Mouse (Mus musculus) layer of hippocampus, postnatal 14 days (tissue): Measurements from ENCODE around the gene Klhl13. TPM values are rescaled to one million over a fixed set of nuclear protein-coding genes. Genes with fewer than 3 reads are reported as not detected.

Experiments
- DNase-seq, 2 experiments: peaks; one replicate each; pipeline ENCODE4 v3.0.0; 2021 to 2022; ENCODE audit warnings: low spot score in 2 of 2, mixed read lengths in 1 of 2
- long read RNA-seq, 2 experiments: library from polyadenylated mRNA; stranded (forward); transcript quantifications; one replicate each; pipeline ENCODE4 v2.0.0; 2021
- total RNA-seq, 2 experiments: library from RNA; stranded (reverse); gene quantifications; 2 replicates each; pipeline ENCODE4 v1.2.3; 2021

Gene Klhl13
- 10 to 100 TPM; 48.0 to 48.5 TPM for total RNA-seq
- long read RNA-seq, experiment 1, partial matches to known transcripts: 5 of 20 reads
- long read RNA-seq, experiment 1, other reads (novel, unspliced or antisense): 8 of 20 reads
- long read RNA-seq, experiment 2, partial matches to known transcripts: 1 of 23 reads
- long read RNA-seq, experiment 2, other reads (novel, unspliced or antisense): 10 of 23 reads

GRCm38 (mm10) chrX:23364514-23365381, at the start of gene Klhl13:
Gene Klhl13, minus strand, starts transcription at chrX:23365082.
- peak; percentile 11 to 13 for DNase-seq

DNA sequence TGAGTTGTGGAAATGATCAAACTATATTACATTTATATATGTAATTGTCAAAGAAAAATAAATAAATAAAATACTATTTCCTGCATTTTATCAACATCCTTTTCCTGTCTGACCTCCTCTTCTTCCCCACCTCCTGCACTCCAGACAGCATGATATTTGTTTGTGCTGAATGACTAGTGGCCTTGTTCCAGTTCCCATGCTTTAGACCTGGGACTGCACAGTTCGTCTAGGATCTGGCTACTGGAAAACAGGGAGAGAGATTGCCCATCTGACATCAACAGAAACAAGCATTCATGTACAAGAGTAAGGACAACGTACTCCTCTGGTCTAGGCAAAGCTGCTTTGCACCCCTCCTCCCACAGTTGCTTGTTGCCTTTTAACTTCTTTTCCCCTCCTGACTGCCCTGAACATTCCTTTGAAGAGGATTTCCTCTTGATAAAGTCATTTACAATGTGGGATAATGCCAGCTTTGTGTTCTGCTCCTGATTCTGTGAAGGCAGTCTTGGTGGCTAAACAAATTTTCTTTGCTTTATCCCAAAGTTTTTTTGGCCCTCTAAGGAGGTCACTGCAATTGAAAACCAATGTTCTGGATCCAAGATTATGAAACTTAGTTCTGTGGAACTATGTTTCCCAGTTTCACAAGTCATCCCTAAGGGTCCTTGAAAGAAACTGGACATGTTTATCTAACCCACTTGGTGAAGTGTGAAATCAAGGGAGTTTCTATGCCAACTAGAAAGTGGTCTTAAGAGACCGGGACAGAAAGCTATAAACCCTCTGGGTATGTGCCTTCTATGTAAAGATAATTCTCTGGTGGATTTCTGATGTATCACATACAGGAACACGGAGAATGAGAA, 44.6 kb upstream of the Klhl13 start:
- no peak for DNase-seq

DNA sequence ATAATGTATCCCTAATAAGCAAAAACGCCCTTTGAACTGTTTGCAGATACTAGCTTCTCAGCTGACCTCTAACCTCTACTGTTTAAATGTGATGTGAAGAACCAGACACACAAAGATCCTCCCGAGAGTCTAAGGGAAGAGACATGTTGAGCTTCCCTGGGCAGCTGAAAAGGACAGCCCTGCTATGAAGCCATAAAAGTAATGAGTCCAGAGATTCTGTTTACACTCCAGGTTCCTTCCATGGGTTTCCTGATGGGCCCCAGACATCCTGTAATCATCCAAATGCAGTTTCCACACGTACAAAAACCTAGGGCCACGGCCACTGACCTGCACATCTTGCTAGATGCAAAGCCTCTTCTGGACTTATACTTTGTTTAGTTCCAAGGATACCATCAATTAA, 23.8 kb upstream of the Klhl13 start:
- DNase-seq: no peak

DNA sequence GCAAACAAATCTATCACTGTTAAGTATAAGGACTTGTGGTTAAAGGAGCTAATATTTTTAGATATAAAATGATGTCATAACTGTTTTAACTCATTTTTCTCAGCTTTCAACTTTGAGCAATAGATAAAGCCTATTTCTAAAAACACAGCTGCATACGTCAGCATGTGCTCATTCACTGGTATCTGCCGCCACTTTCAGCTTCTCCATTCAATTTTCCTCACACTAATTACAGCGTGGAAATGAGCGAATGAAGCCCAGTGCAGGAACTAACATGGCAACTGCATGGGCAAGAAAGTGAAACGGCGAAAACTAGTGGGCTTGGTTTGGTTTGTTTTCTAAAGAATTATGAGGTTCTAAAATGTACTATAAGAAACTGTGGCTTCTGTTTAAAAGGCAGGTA, 1.4 kb downstream of the Klhl13 start:
- no peak for DNase-seq

- DNase-seq: no peak
Observed at GRCm38 (mm10) chrX:23360446-23360845, 4.4 kb downstream of the Klhl13 start.

GRCm38 (mm10) chrX:23350083-23350482, 14.8 kb downstream of the Klhl13 start:
- DNase-seq: no peak

GRCm38 (mm10) chrX:23328116-23328515, 36.8 kb downstream of the Klhl13 start:
- no peak for DNase-seq

DNA sequence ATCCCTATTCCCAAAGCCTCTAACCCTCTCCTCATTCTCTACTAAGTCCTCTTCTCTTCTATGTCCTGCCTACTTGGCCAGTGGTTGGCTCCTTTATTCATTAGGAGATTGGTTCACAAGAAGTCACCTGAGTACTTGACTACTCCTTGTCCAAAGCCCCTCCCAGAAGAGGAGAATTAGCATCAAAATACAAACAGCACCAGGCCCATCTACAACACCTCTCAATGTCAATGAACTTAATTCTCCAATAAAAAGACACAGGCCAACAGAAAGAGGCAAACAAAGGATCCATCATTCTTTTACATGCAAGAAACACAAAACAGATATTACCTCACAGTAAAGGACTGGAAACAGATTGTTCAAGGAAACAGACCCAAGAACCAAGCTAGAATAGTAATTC, 46.0 kb downstream of the Klhl13 start:
- no peak for DNase-seq

GRCm38 (mm10) chrX:23295952-23296598, 68.8 kb downstream of the Klhl13 start:
- peak; percentile 51 to 68 for DNase-seq

DNA sequence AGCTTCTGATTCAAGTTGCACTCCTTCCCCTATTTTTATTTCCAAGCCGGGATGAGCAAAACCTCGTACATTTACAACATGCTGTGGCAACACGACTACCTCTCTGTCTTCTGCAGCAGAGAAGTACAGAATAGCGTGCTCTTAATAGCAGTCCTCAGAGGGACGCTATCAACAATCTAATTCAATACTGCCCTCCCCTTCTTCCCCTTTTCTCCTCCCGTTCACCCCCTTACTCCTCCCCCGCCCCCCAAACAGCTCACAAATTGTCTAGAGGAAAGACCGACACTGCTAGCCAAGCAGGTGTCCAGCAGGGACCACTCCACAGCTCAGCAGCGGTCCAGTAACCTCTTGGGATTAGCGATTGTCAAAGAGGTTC, 79.5 kb downstream of the Klhl13 start:
- no peak for DNase-seq

- peak in 1 of 2 experiments; percentile 13 for DNase-seq
Observed at GRCm38 (mm10) chrX:23284530-23285441, 80.1 kb downstream of the Klhl13 start.

GRCm38 (mm10) chrX:23267601-23268000, 97.3 kb downstream of the Klhl13 start:
- DNase-seq: no peak

DNA sequence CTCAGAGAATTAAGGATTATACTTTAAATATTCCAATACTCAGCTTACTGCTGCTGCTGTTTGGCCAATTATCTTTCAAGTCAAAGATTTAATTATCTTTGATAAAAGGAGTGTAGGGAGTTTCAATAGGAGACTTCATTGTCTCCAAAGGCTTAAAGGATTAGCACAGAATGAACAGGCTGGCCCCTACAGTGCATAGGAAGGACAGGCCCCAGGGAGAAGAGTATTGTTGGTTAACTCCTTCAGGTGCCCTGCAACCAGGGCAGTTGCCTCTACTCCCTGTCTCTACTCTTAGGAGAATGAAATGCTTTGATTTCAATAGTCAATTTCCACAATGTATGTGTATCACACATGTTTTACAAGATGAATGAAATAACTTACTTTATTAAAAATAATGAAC, 116.1 kb downstream of the Klhl13 start:
- no peak for DNase-seq
